Mouse (Mus musculus): ENCODE data around the gene Nup155.
A peak's percentile ranks its signal among the peaks of the same experiment; 100 is the strongest.

Gene Nup155

GRCm38 (mm10) chr15:8190435-8190834 is 81.4 kb downstream of the Nup155 start:
- DNase-seq (ENCODE audit: low read depth, low spot score): no peak

- DNase-seq (ENCODE audit: low read depth, low spot score): peak; percentile 45
These were observed 91.2 kb downstream of the Nup155 start for GRCm38 (mm10) chr15:8200317-8200716.

- peak; percentile 64 for DNase-seq (ENCODE audit: low read depth, low spot score)
These were observed 99.3 kb downstream of the Nup155 start for GRCm38 (mm10) chr15:8208362-8208761.
